Mouse (Mus musculus) G1E (cell line): ENCODE measurements around the gene Slc25a12. TPM values are rescaled to one million over a fixed set of nuclear protein-coding genes. Genes with fewer than 3 reads are reported as not detected.

ENCODE experiments used
- ATAC-seq: 2 replicates; pipeline ENCODE4 v1.8.0; 2016; ENCODE audit warnings: mild to moderate bottlenecking; ENCODE audit not compliant: insufficient number of reproducible peaks, poor library complexity, low FRiP score, severe bottlenecking; ENCODE audit errors: extremely low read depth
- DNase-seq: peaks from one replicate; pipeline ENCODE4 v3.0.0; 2012; ENCODE audit warnings: low spot score
- H3K27me3 ChIP-seq: 2 replicates; pipeline ENCODE4 v1.6.1; 2012; ENCODE audit warnings: mild to moderate bottlenecking, low read length, inconsistent platforms; ENCODE audit not compliant: insufficient read depth
- H3K36me3 ChIP-seq: replicated peaks from 2 replicates; pipeline ENCODE3; 2012; ENCODE audit warnings: mild to moderate bottlenecking, inconsistent platforms
- H3K4me1 ChIP-seq: 2 replicates; pipeline ENCODE4 v1.6.1; 2012; ENCODE audit warnings: low read depth, low read length, inconsistent platforms, mixed read lengths; ENCODE audit not compliant: insufficient read depth
- H3K4me3 ChIP-seq: 2 replicates; pipeline ENCODE4 v1.5.1; 2012; ENCODE audit warnings: low read depth, mild to moderate bottlenecking, inconsistent platforms, low read length, moderate library complexity, mixed read lengths
- H3K9me3 ChIP-seq: replicated peaks from 2 replicates; pipeline ENCODE4 v1.6.1; 2012; ENCODE audit warnings: inconsistent platforms
- CTCF ChIP-seq: IDR thresholded peaks from 2 replicates; pipeline ENCODE4 v1.5.1; 2012; ENCODE audit warnings: low read depth, low read length, inconsistent platforms, mixed read lengths
- GATA1 ChIP-seq: IDR thresholded peaks from 2 replicates; pipeline ENCODE4 v1.6.1; 2012; ENCODE audit warnings: borderline replicate concordance, low read length, inconsistent platforms, mixed read lengths
- GATA2 ChIP-seq: IDR thresholded peaks from 2 replicates; pipeline ENCODE4 v1.6.1; 2012; ENCODE audit warnings: low read depth, low read length, inconsistent platforms, borderline replicate concordance
- POLR2AphosphoS5 ChIP-seq: IDR thresholded peaks from 2 replicates; pipeline ENCODE4 v1.6.1; 2012; ENCODE audit warnings: low read depth, low read length, inconsistent platforms; ENCODE audit not compliant: insufficient replicate concordance
- TAL1 ChIP-seq: conservative IDR thresholded peaks from 2 replicates; pipeline ENCODE4 v1.6.1; 2012; ENCODE audit warnings: low read depth, low read length, inconsistent platforms, mixed read lengths
- polyA plus RNA-seq: library from polyadenylated mRNA; stranded (reverse); fragments of >175 nt; gene quantifications from 2 replicates; pipeline ENCODE4 v1.2.3, GENCODE M21; 2012
- total RNA-seq, 2 experiments: library from RNA; stranded (forward) in 1 of 2; stranded (reverse) in 1 of 2; fragments of 200-1000 nt in 1 of 2; fragments of >200 nt in 1 of 2; fragmentation: Nextera tagmentation in 1 of 2; gene quantifications; 2 replicates each; pipeline ENCODE4 v1.2.3; 2014 to 2017

The Slc25a12 gene
- total and polyA plus RNA-seq, 3 experiments = 12.2 to 51.6 (median 39.3) TPM

DNA sequence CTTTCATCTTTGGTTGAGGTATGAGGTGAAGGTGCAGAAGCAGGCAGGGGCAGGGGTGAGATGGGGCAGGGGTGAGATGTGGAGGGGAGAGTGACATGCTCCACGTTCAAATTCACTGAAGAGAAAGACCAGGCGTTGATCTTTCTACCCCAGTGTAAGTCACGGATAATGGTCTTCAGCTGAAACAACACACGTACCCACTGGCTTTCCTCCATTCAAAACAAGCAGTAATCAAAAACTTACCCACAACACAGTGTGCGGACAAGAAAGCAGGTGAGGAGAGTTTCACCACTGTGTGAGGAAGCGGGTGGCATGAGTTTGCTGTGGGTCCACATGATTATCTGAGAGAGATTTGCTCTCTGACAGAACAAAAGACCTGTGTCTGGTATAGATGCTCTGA lies 53.5 kb downstream of the Slc25a12 start:
- Histone ChIP-seq H3K27me3 (no peaks in the 10 kb centered on the region), H3K4me1 (no peaks in the 10 kb centered on the region), H3K4me3 (no peak overlapping the region), H3K36me3 (peaks cover 85% of the 10 kb centered on the region), H3K9me3 (no peaks in the 10 kb centered on the region)
- TF ChIP-seq POLR2AphosphoS5 (no peak), GATA2 (no peak), GATA1 (no peak), TAL1 (no peak), CTCF (no peak)
- DNase-seq (no peak), ATAC-seq (no peak)

DNA sequence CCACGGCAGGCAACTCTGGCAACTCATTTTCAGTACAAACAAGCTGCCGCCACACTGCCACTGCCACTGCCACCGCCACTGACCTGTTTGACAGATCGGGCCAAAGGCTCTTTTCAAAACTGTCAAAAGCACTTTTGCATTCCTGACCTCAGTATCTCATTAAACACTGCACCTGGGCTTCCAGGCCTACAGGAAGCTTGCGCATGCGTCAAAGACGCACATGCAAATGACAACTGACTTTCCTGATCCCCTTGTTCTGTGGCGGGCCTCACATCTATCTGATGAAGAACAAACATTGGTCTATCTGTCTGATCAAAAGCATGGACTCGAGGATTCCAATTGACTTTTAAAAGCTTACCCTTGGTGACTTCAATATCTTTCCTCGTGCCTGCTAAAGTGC lies 55.5 kb downstream of the Slc25a12 start:
- no peaks in the 10 kb centered on the region for H3K4me1 ChIP-seq
- no peaks in the 10 kb centered on the region for H3K27me3 ChIP-seq
- no peak for ATAC-seq
- DNase-seq = no peak
- H3K9me3 ChIP-seq = no peaks in the 10 kb centered on the region
- H3K4me3 ChIP-seq = no peak overlapping the region
- TF ChIP-seq GATA2 (no peak), POLR2AphosphoS5 (no peak), GATA1 (no peak), TAL1 (no peak), CTCF (no peak)
- H3K36me3 ChIP-seq = peaks cover 85% of the 10 kb centered on the region

DNA sequence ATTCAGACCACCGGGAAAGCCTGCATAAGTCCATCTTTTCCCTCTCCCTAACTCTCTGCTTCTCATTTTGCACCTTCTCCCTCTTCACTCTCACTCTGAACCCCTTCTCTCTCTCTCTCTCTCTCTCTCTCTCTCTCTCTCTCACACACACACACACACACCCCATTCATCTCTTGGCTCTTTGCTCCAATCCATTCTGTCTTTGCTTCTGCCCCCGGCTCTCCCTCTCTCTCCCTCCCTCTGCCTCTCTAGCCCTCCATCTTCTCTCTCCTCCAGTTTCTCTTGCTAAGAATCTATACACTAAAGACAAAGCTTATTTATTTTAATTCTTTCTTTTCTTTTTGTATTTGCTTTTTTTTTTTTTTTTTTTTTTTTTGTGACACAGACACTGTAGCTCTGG lies 57.8 kb downstream of the Slc25a12 start:
- Histone ChIP-seq H3K36me3 (peaks cover 84% of the 10 kb centered on the region), H3K4me1 (no peaks in the 10 kb centered on the region), H3K27me3 (no peaks in the 10 kb centered on the region), H3K9me3 (no peaks in the 10 kb centered on the region), H3K4me3 (no peak overlapping the region)
- no peak for TF ChIP-seq CTCF
- no peak for TF ChIP-seq GATA2
- TF ChIP-seq TAL1 = no peak
- no peak for TF ChIP-seq POLR2AphosphoS5
- TF ChIP-seq GATA1 = no peak
- DNase-seq (no peak), ATAC-seq (no peak)

DNA sequence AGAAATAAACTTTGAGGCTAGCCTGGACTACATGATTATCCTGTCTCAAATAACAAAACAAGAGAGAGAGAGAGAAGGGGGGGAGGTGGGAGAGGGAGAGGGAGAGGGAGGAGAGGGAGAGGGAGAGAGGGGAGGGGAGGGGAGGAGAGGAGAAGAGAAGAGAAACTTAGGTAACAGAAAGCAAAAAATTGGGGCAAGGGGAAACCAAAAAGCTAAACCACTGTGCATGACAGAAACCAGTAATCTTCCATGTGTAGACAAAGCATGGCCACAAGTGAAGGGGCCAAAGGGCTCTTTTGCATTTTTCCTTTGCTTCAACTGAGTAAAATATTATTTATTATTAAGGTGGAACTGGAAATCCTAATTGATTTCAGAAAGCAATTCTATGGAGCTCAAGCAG lies 61.2 kb downstream of the Slc25a12 start:
- no peak for DNase-seq
- ATAC-seq = no peak

DNA sequence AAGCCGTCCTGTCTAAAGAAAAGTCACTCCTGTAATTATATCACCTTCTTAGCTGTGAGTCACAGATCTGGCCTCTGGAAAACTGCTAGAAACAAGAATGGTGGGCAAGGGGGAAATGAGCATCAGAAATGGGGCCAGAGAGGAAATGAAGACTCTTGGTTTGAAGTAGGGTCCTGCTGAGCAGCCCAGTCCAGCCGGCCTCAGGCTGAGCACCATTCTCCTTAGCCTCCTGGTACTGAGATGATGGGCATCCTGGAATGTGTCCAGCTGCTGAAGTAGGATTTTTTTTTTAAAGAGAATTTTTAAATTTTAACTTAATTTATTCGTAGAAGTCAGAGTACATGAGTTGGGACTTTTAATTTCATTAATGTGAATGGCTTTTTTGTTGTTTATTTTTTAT lies 62.7 kb downstream of the Slc25a12 start:
- no peak for TF ChIP-seq GATA1
- no peak for TF ChIP-seq CTCF
- no peaks in the 10 kb centered on the region for H3K4me1 ChIP-seq
- no peaks in the 10 kb centered on the region for H3K27me3 ChIP-seq
- no peaks in the 10 kb centered on the region for H3K9me3 ChIP-seq
- ATAC-seq = no peak
- H3K4me3 ChIP-seq = no peak overlapping the region
- H3K36me3 ChIP-seq = peaks cover 78% of the 10 kb centered on the region
- no peak for DNase-seq

More for the DNA sequence above, 61.2 kb downstream of the Slc25a12 start:
- no peaks in the 10 kb centered on the region for H3K4me1 ChIP-seq
- peaks cover 81% of the 10 kb centered on the region for H3K36me3 ChIP-seq
- H3K9me3 ChIP-seq = no peaks in the 10 kb centered on the region
- TF ChIP-seq TAL1 (no peak), GATA2 (no peak), POLR2AphosphoS5 (no peak), GATA1 (no peak), CTCF (no peak)
- H3K27me3 ChIP-seq = no peaks in the 10 kb centered on the region
- H3K4me3 ChIP-seq = no peak overlapping the region

DNA sequence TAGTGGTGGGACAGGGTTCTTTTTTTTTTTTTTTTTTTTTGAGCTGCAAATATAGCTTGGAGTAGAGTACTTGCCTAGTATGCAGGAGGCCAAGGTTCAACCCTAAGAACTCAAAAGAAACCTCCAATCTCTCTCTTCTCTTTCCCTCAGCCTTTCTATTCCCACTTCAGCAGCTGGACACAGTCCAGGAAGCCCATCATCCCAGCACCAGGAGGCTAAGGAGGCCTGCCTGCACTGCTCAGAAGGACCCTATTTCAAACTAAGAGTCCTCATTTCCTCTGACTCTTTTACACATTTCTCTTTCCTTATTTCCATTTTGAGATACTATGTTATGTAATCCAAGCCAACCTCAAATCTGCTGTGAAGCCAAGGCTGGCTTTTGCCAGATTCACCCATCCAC lies 64.3 kb downstream of the Slc25a12 start:
- peaks cover 80% of the 10 kb centered on the region for H3K36me3 ChIP-seq
- ATAC-seq = no peak
- no peaks in the 10 kb centered on the region for H3K4me1 ChIP-seq
- no peak for DNase-seq
- H3K4me3 ChIP-seq = no peak overlapping the region
- H3K9me3 ChIP-seq = no peaks in the 10 kb centered on the region
- no peaks in the 10 kb centered on the region for H3K27me3 ChIP-seq
- TF ChIP-seq POLR2AphosphoS5 (no peak), CTCF (no peak), GATA2 (no peak), GATA1 (no peak), TAL1 (no peak)

DNA sequence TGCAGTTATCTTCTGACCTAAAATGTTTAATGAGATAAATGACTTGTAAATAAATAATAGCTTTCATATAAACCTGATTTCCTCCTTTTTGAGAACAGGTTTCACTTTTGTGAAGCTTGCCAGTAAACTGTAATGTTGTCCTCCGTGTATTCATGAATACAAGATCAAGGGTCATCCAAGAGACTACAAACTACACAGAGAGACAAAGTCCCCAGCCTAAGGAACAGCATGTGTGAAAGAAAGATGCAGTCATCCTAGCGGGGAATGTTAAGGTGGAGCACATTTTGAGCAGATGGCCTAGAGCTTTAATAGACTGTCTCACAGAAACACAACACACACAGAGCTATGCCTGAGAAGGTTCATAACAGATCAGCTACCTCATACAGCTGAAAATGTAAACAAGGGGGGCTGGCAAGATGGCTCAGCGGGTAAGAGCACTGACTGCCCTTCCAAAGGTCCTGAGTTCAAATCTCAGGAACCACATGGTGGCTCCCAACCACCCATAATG lies 65.3 kb downstream of the Slc25a12 start:
- TF ChIP-seq POLR2AphosphoS5 (no peak), GATA2 (no peak), CTCF (no peak), GATA1 (no peak), TAL1 (no peak)
- H3K36me3 ChIP-seq = peaks cover 81% of the 10 kb centered on the region
- H3K9me3 ChIP-seq = no peaks in the 10 kb centered on the region
- no peak overlapping the region for H3K4me3 ChIP-seq
- ATAC-seq (no peak), DNase-seq (no peak)
- H3K4me1 ChIP-seq = no peaks in the 10 kb centered on the region
- H3K27me3 ChIP-seq = no peaks in the 10 kb centered on the region
